8 mouse cellular contexts compared by ENCODE assay signal in the genomic region with DNA sequence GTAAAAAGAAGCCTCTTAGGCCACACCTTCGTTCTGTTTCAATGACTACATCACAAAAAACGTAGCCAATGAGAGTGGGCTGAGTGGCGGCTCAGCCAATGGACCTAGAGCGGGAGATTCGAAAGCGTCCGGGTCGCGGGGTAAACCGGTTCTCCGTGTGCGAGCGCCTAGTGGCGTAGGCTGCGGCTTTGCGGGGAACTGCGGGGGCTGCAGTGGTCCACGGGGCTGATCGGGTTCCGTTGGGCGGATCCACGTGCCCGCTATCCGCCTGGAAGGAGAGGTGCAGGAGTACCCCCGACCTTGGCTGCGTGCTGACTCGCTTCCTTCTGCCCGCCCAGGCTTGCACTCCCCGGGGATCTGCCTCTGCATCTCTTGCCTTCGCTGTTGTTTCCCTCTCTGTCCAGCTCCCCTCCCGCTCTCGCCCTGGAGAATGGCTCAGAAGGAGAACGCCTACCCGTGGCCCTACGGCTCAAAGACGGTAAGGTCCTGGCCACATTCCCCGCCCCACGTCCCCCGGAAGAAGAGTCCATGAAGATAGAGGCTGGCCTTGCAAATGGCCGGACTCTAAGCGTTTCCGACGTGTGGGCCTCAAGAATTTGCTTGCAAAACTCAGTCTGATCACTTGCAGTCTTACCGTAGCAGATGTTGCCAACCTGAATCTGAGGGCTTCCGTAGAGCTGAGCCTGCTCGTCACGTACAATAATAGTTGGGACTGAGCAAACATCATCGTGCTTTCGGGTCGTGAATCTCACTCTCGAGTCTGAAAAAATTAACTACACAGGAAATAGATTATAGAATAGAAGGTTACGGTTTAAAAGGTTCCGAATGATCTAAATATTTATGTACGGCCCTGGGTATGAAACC. TPM values are rescaled to one million over a fixed set of nuclear protein-coding genes. Genes with fewer than 3 reads are reported as not detected.
A peak's percentile ranks its signal among the peaks of the same experiment; 100 is the strongest.
DNase-seq lines count a peak whose midpoint lies in the region; ATAC-seq lines count a peak whose summit lies in the region.

TSS of gene Aurkb (plus strand) at position 117 of the 864 bp plus-strand sequence.

- H3K4me3 ChIP-seq in forebrain, embryonic 15.5 days, result peak within 1 kb of the TSS; percentile 66

- peak within 1 kb of the TSS; percentile 58 for H3K27ac ChIP-seq in forebrain, embryonic 15.5 days (replicated peaks)

- no peaks in the 10 kb centered on the region for H3K9me3 ChIP-seq in forebrain, embryonic 15.5 days

- H3K27me3 ChIP-seq in forebrain, embryonic 15.5 days, result no peaks in the 10 kb centered on the region

- DNase-seq in NIH3T3 (ENCODE audit: low read depth), result peak; percentile 93
- DNase-seq in cerebellum, adult 18-20 months, result peak; percentile 71 to 81
- peak; percentile 89 for DNase-seq in heart, postnatal 4 days
- DNase-seq in layer of hippocampus, postnatal 10 days (ENCODE audit: low spot score in 2 of 2), result peak; percentile 73 to 79
- peak; percentile 91 for DNase-seq in lung, postnatal 36 days
- DNase-seq in retina, postnatal 1 day, result peak; percentile 94
- DNase-seq in urinary bladder, adult 2 months (ENCODE audit: low spot score), result peak; percentile 55

- H3K9ac ChIP-seq in forebrain, embryonic 15.5 days (replicated peaks), result peak within 1 kb of the TSS; percentile 53

- H3K4me1 ChIP-seq in forebrain, embryonic 15.5 days, result peaks cover 31% of the 10 kb centered on the region

- no peaks in the 10 kb centered on the region for H3K36me3 ChIP-seq in forebrain, embryonic 15.5 days

- peak within 1 kb of the TSS; percentile 99 for H3K4me2 ChIP-seq in forebrain, embryonic 15.5 days (replicated peaks)

- under 1% methylated on average over 54 of the region's 54 CpGs for WGBS in forebrain, embryonic 15.5 days

- ATAC-seq in forebrain, embryonic 15.5 days (replicated peaks), result peak; percentile 68

RNA-seq across cellular contexts. Expression of gene Aurkb, which starts in this region (rescaled TPM):
- polyA plus RNA-seq in forebrain, embryonic 15.5 days (2015; fragmentation: Nextera tagmentation; extraction: Ambion mirVana), result 68.3 and 81.8 TPM in 2 replicates
- 10 to 100 TPM; 38.0 to 43.3 TPM for total RNA-seq in heart, postnatal 4 days (2021)
- 1 to 10 TPM; 5.3 to 6.0 TPM for total RNA-seq in layer of hippocampus, postnatal 10 days (2021)
- polyA plus RNA-seq in urinary bladder, adult 2 months (2012; rRNA removed), result 3.6 and 4.1 TPM in 2 replicates

Comparison
In these comparisons a context has a peak if more than half of its experiments do, and no peak if none do; other contexts are left out.
1. Peak in every context shown above with its lines: DNase-seq, ATAC-seq, H3K4me3 ChIP-seq and H3K27ac ChIP-seq.
2. RNA of gene Aurkb (total RNA-seq): 38.0 to 43.3 TPM in heart, postnatal 4 days; 5.3 to 6.0 TPM in layer of hippocampus, postnatal 10 days; every median in the first group is over 4 times any median in the second.
3. RNA of gene Aurkb (polyA plus RNA-seq): 68.3 to 81.8 TPM in forebrain, embryonic 15.5 days; 3.6 to 4.1 TPM in urinary bladder, adult 2 months; every median in the first group is over 10 times any median in the second.